Mouse (Mus musculus): ENCODE results near the gene Tex12. TPM values are rescaled to one million over a fixed set of nuclear protein-coding genes. Genes with fewer than 3 reads are reported as not detected.

Tex12 gene
- polyA plus RNA-seq, 1 experiment from 2014 or later = not detected

Other genes starting within 250 kb of the Tex12 start
- gene Rpl10-ps3, start 216.4 kb downstream of the Tex12 start, polyA plus RNA-seq (2015; fragmentation: Nextera tagmentation; extraction: Ambion mirVana) = 168 and 193 TPM in 2 replicates
- gene Plet1, start 66.8 kb downstream of the Tex12 start, polyA plus RNA-seq (2015; fragmentation: Nextera tagmentation; extraction: Ambion mirVana) = 0.45 and 1.4 TPM in 2 replicates
- 82.3 and 83.6 TPM in 2 replicates for gene Pts, start 32.6 kb downstream of the Tex12 start, polyA plus RNA-seq (2015; fragmentation: Nextera tagmentation; extraction: Ambion mirVana)
- gene Il18, start 6.5 kb downstream of the Tex12 start, polyA plus RNA-seq (2015; fragmentation: Nextera tagmentation; extraction: Ambion mirVana) = 3.1 and 3.4 TPM in 2 replicates
- 0.13 and 0.25 TPM in 2 replicates for gene Bco2, start 6.1 kb downstream of the Tex12 start, polyA plus RNA-seq (2015; fragmentation: Nextera tagmentation; extraction: Ambion mirVana)
- gene Sdhd, start 42.5 kb upstream of the Tex12 start, polyA plus RNA-seq (2015; fragmentation: Nextera tagmentation; extraction: Ambion mirVana) = 661 and 746 TPM in 2 replicates
- 216 and 279 TPM in 2 replicates for gene Timm8b, start 42.6 kb upstream of the Tex12 start, polyA plus RNA-seq (2015; fragmentation: Nextera tagmentation; extraction: Ambion mirVana)
- 2.1 and 2.6 TPM in 2 replicates for gene Pih1d2, start 56.0 kb upstream of the Tex12 start, polyA plus RNA-seq (2015; fragmentation: Nextera tagmentation; extraction: Ambion mirVana)
- gene Nkapd1, start 56.1 kb upstream of the Tex12 start, polyA plus RNA-seq (2015; fragmentation: Nextera tagmentation; extraction: Ambion mirVana) = 14.5 and 16.4 TPM in 2 replicates
- gene Dlat, start 98.5 kb upstream of the Tex12 start, polyA plus RNA-seq (2015; fragmentation: Nextera tagmentation; extraction: Ambion mirVana) = 125 and 140 TPM in 2 replicates
- gene Dixdc1, start 178.2 kb upstream of the Tex12 start, polyA plus RNA-seq (2015; fragmentation: Nextera tagmentation; extraction: Ambion mirVana) = 9.1 and 9.2 TPM in 2 replicates
- gene 2310030G06Rik, start 185.2 kb upstream of the Tex12 start, polyA plus RNA-seq (2015; fragmentation: Nextera tagmentation; extraction: Ambion mirVana) = 8.7 and 9.2 TPM in 2 replicates
- gene Cryab, start 190.0 kb upstream of the Tex12 start, polyA plus RNA-seq (2015; fragmentation: Nextera tagmentation; extraction: Ambion mirVana) = 978 and 1,330 TPM in 2 replicates
- gene Hspb2, start 191.0 kb upstream of the Tex12 start, polyA plus RNA-seq (2015; fragmentation: Nextera tagmentation; extraction: Ambion mirVana) = 236 and 268 TPM in 2 replicates
- 7.6 and 10.2 TPM in 2 replicates for gene Fdxacb1, start 206.9 kb upstream of the Tex12 start, polyA plus RNA-seq (2015; fragmentation: Nextera tagmentation; extraction: Ambion mirVana)
- 20.7 and 29.7 TPM in 2 replicates for gene Alg9, start 213.7 kb upstream of the Tex12 start, polyA plus RNA-seq (2015; fragmentation: Nextera tagmentation; extraction: Ambion mirVana)
- gene 1110032A03Rik, start 214.2 kb upstream of the Tex12 start, polyA plus RNA-seq (2015; fragmentation: Nextera tagmentation; extraction: Ambion mirVana) = 24.4 and 25.1 TPM in 2 replicates